Mouse (Mus musculus) large intestine, adult 2 months (tissue): ENCODE measurements around the gene Dpf3. TPM values are rescaled to one million over a fixed set of nuclear protein-coding genes. Genes with fewer than 3 reads are reported as not detected.

ENCODE experiments used
- DNase-seq: peaks from one replicate; pipeline ENCODE4 v3.0.0-alpha.2; 2012; ENCODE audit warnings: low read depth, low spot score
- WGBS: fragments of 180-500 bp; shearing (Covaris S2); methylation state at CpG from one replicate; pipeline ENCODE4 v1.1.7; 2018; 5-methylcytosine and 5-hydroxymethylcytosine counted together
- polyA plus RNA-seq: library from polyadenylated mRNA; depleted of rRNA; stranded (reverse); fragments of >200 nt; gene quantifications from 2 replicates; pipeline ENCODE4 v1.2.3, GENCODE M21; 2012

Dpf3 gene
- polyA plus RNA-seq, 1 experiment, result 4.6 TPM

GRCm38 (mm10) chr12:83475419-83475818 lies 12.1 kb downstream of the Dpf3 start:
- 58% methylated on average over 6 of the region's 6 CpGs for WGBS
- no peak for DNase-seq

DNA sequence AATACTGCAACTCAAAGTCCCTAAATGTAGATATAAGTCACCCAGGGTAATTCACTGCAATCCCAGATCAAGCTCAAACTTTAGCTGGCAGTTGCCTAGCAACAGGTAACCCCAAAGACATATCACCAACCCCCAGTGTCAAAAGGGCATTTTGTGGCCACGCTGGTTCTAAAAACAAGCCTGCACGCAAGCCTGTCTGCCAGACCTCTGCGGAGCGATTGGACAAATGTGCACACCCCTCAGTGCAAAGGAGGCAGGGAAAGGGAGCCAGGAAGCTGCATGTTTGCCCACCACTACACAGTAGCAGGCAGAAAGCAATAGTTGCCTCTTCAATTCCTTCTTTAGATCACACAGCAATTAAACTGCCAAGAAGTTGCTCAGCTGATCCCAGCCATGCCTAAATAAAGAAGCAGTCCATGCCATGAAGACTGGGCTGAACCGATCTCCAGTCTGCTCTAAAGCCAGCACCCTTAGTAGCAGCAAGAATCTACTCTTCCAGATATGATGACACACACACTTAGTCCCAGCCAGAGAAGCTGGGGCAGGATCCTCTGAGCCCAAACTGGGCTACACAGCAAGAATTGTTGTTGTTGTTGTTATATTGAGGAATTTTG lies 13.4 kb downstream of the Dpf3 start:
- 35% methylated on average over 5 of the region's 5 CpGs for WGBS
- DNase-seq, result no peak

GRCm38 (mm10) chr12:83471760-83472159 lies 15.8 kb downstream of the Dpf3 start:
- no peak for DNase-seq
- 81% methylated on average over 7 of the region's 7 CpGs for WGBS

DNA sequence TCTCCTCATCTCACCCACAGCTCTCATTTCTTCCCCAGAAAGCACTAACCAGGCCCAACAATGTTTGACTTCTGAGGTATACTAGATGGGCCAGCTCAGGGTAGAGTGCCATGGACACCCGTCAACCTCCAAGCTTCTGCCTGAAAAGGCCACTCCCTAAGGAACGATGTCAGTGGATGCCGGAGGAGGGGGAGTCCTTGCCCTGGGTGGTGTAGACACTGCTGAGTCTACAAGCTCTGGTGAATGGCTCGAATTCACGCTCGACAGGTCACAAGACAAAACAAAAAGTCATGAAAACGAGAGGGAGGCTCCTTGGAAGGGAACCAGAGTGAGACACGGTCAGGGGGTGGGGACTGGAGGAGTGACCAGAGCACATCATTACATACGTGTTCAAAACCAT lies 17.4 kb downstream of the Dpf3 start:
- no peak for DNase-seq
- WGBS, result 68% methylated on average over 9 of the region's 9 CpGs

DNA sequence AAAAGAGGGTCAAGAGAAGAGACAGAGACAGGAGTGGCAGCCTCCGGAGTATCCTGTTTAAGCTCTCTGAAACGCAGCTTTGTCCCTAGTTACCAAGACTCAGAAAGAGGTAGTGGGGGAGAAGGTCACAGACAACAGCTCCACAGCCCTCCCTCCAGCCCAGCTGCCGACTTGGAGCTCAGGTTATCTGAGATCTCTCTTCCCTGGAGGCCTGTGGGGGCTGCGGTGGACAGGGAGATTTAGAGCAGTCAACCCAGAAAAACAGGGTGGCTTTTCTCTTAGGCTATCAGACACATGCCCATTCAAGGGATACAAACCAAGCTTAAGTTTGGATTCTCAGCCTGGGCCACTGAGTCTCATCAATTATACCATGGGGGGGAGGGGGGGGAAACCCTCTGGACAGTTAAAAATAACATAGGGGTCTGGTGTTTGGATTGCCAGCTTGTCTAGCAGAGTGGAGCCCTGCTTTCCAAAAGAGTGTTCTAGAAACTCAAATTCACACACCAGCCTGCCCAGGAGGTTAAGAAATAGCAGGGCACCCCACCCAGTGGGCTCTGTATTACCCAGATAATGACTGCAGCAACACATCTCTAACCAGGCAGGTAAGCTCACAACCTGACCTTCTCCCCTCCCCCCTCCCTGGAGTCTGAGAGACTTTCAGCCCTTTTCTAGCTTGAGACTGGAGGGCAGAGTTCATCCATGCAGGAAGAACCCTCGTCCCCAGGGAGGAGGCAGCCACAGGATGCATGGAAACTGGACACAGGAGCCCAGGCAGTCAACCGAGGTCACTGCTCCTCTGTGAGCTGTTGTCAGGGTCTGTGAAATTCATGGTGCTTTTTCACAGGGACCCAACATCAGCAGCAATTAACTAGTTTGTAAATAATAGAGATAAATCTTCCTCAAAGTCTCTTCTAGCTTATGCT lies 20.7 kb downstream of the Dpf3 start:
- WGBS, result 37% methylated on average over 6 of the region's 6 CpGs
- no peak for DNase-seq

GRCm38 (mm10) chr12:83466053-83466452 lies 21.5 kb downstream of the Dpf3 start:
- DNase-seq, result no peak
- whole genome bisulfite sequencing, result 81% methylated on average over 4 of the region's 4 CpGs

- WGBS, result 63% methylated on average over 3 of the region's 3 CpGs
- DNase-seq, result no peak
These were observed 27.2 kb downstream of the Dpf3 start for GRCm38 (mm10) chr12:83460272-83460671.

DNA sequence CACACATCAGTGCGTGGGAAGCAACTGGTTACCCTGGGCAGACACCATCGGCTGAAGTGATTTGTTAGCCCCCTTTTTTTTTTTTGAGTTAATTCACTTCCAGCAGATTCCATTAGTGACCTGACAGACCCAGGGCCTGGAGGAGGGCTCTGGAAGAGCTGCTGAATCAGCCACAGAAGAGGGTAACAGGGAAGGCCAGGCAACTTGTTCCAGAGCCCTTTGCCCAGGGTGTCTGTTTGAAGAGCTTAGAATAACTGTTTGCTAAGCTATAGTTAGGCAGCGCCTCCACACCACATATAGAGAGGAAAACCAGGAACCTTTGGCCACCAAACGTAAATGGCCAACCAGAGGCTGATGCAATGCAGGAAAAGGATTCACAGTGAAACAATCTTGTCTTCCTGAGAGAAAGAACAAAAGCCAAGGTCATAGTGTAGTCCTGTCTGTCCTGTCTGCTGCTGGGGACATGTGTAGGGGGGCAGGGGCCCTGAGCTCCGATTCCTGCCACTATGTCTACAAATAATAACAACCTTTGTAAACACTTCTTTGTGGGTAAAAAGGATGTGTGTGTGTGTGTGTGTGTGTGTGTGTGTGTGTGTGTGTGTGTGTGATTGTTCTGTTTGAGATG lies 32.7 kb downstream of the Dpf3 start:
- peak; percentile 44 for DNase-seq
- 28% methylated on average over 5 of the region's 5 CpGs for WGBS

DNA sequence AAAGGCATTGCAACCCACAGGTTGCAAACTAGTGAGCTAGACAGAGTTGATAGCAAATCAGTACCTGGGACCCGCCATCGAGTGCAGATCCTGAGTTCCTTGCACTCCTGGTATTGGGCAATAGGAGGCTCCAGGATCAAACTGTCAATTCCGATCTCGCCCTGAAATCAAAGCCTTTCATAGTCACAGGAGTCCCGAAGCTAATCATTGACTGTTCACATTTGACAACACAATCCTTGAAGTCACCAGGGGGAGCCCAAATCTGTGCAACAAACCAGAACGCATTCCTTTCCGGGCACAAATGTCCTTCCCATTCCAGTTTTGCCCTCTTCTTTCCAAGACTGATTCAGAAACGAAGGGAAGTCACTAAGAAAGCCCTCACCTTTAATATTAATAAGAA lies 35.7 kb downstream of the Dpf3 start:
- 36% methylated on average over 8 of the region's 8 CpGs for WGBS
- DNase-seq, result no peak

GRCm38 (mm10) chr12:83450471-83450870 lies 37.0 kb downstream of the Dpf3 start:
- no peak for DNase-seq
- 95% methylated on average over 1 of the region's 1 CpGs for WGBS

- 59% methylated on average over 7 of the region's 7 CpGs for WGBS
- no peak for DNase-seq
These were observed 38.3 kb downstream of the Dpf3 start for GRCm38 (mm10) chr12:83449202-83449601.

GRCm38 (mm10) chr12:83445587-83445986 lies 41.9 kb downstream of the Dpf3 start:
- DNase-seq, result no peak
- 55% methylated on average over 6 of the region's 6 CpGs for WGBS

GRCm38 (mm10) chr12:83444448-83444847 lies 43.1 kb downstream of the Dpf3 start:
- DNase-seq, result no peak
- WGBS, result 89% methylated on average over 2 of the region's 2 CpGs

DNA sequence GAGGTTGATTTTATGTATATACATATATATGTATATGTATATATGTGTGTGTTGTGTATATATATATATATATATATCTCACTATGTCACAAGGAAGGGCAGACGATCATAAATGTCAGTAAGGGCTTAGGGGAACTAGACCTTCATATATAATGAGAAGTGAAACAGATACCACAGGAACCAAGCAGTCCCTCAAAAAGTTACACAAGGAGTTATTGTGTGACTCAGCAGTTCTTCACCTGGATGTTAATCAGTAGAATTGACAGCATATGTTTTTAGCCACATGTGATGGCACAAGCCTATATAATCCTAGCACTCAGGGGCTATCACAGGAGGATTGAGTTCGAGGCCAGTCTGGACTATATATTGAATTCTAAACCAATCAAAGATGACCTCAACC lies 49.5 kb downstream of the Dpf3 start:
- WGBS, result 78% methylated on average over 2 of the region's 2 CpGs
- no peak for DNase-seq

GRCm38 (mm10) chr12:83433987-83434698 lies 53.4 kb downstream of the Dpf3 start:
- WGBS, result 21% methylated on average over 10 of the region's 10 CpGs
- peak; percentile 38 for DNase-seq

DNA sequence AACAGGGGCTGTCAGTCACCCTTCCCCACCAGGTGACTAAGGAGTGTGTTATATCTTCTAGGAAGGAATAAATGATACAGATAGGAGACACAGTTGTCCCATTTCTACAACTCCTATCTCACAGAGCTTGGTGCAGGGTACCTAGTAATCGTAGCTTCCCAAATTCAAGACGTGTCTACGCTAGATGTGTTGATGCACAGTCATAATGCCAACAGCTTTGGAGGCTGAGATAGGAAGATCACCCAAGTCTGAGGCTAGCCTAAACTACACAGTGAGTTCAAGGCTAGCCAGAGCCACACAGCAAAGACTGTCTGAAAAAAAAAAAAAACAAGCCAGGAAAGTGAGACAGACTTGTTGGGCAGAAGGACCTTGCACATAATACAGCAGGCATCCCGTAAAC lies 54.1 kb downstream of the Dpf3 start:
- DNase-seq, result no peak
- WGBS, result 96% methylated on average over 4 of the region's 4 CpGs

DNA sequence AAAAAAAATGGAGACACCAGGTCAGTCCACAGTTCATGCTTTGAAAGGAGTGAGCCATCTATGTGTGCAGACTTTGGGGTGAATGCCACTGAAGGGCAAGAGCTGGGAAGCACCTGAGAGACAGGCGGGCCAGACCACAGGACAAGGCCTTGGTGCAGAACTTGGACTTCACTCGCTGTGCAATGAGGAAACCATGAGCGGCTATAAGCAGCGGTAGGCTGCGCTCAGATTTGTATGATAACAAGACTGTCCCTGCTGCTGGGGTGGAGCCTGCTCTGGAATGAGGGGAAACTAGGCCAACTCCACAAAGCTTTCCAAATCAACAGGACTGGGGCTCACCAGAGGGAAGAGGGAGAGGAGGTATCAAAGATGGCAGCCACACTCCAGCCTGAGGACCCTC lies 57.3 kb downstream of the Dpf3 start:
- WGBS, result 41% methylated on average over 5 of the region's 5 CpGs

GRCm38 (mm10) chr12:83428016-83428415 lies 59.5 kb downstream of the Dpf3 start:
- DNase-seq, result no peak
- 68% methylated on average over 9 of the region's 9 CpGs for WGBS

More for the DNA sequence above, 57.3 kb downstream of the Dpf3 start:
- peak; percentile 18 for DNase-seq

- WGBS, result 26% methylated on average over 4 of the region's 4 CpGs
- DNase-seq, result no peak
These were observed 59.9 kb downstream of the Dpf3 start for GRCm38 (mm10) chr12:83427601-83428000.

GRCm38 (mm10) chr12:83426326-83426725 lies 61.2 kb downstream of the Dpf3 start:
- WGBS, result 78% methylated on average over 5 of the region's 5 CpGs

More at GRCm38 (mm10) chr12:83426326-83426725, 61.2 kb downstream of the Dpf3 start:
- DNase-seq, result no peak
